Mouse (Mus musculus) limb, embryonic 11.5 days (tissue): ENCODE data around the gene Wdr6. TPM values are rescaled to one million over a fixed set of nuclear protein-coding genes. Genes with fewer than 3 reads are reported as not detected.

Experiments
- ATAC-seq: fragments of 200-750 bp; cut with Nextera tagmentation; 2 replicates; pipeline ENCODE4 v1.8.0; 2017; ENCODE audit warnings: low read depth; ENCODE audit not compliant: insufficient number of reproducible peaks, low FRiP score, low TSS enrichment
- DNase-seq: peaks from one replicate; pipeline ENCODE4 v3.0.0-alpha.2; 2015; ENCODE audit warnings: low spot score
- H3K27ac ChIP-seq: fragments of 300-500 bp; sonication (generic); replicated peaks from 2 replicates; pipeline ENCODE4 v1.5.1; 2014; ENCODE audit warnings: low read depth, mild to moderate bottlenecking, low read length
- H3K27me3 ChIP-seq: fragments of 300-500 bp; sonication (generic); 2 replicates; pipeline ENCODE4 v1.6.1; 2014; ENCODE audit warnings: mild to moderate bottlenecking, low read length, mixed read lengths; ENCODE audit not compliant: control insufficient read depth, insufficient read depth
- H3K36me3 ChIP-seq: fragments of 300-500 bp; sonication (generic); 2 replicates; pipeline ENCODE4 v1.6.1; 2014; ENCODE audit warnings: mild to moderate bottlenecking, low read length, moderate library complexity, mixed read lengths; ENCODE audit not compliant: control insufficient read depth, insufficient read depth
- H3K4me1 ChIP-seq: fragments of 300-500 bp; sonication (generic); 2 replicates; pipeline ENCODE4 v1.6.1; 2014; ENCODE audit warnings: low read length, mixed read lengths; ENCODE audit not compliant: control insufficient read depth, insufficient read depth
- H3K4me2 ChIP-seq: fragments of 300-500 bp; sonication (generic); 2 replicates; pipeline ENCODE4 v1.6.1; 2014; ENCODE audit warnings: low read depth, mild to moderate bottlenecking, moderate library complexity; ENCODE audit not compliant: severe bottlenecking
- H3K4me3 ChIP-seq: fragments of 300-500 bp; sonication (generic); 2 replicates; pipeline ENCODE4 v1.5.1; 2014; ENCODE audit warnings: low read depth, low read length
- H3K9ac ChIP-seq: fragments of 300-500 bp; sonication (generic); 2 replicates; pipeline ENCODE4 v1.6.1; 2014; ENCODE audit warnings: mild to moderate bottlenecking, low read length
- H3K9me3 ChIP-seq: fragments of 300-500 bp; sonication (generic); 2 replicates; pipeline ENCODE4 v1.6.1; 2016; ENCODE audit warnings: low read length; ENCODE audit not compliant: control insufficient read depth
- WGBS: fragments of 180-500 bp; shearing (Covaris S2); extraction: QIAGEN DNeasy Blood & Tissue Kit; methylation state at CpG from one replicate; pipeline ENCODE4 v1.1.7; 2014; 5-methylcytosine and 5-hydroxymethylcytosine counted together
- polyA plus RNA-seq: library from polyadenylated mRNA; unstranded; fragments of >200 nt; fragmentation: Nextera tagmentation; extraction: Ambion mirVana; gene quantifications from 2 replicates; pipeline ENCODE4 v1.2.1, GENCODE M21; 2014

The Wdr6 gene
- polyA plus RNA-seq, 1 experiment from 2014 or later = 152 TPM

DNA sequence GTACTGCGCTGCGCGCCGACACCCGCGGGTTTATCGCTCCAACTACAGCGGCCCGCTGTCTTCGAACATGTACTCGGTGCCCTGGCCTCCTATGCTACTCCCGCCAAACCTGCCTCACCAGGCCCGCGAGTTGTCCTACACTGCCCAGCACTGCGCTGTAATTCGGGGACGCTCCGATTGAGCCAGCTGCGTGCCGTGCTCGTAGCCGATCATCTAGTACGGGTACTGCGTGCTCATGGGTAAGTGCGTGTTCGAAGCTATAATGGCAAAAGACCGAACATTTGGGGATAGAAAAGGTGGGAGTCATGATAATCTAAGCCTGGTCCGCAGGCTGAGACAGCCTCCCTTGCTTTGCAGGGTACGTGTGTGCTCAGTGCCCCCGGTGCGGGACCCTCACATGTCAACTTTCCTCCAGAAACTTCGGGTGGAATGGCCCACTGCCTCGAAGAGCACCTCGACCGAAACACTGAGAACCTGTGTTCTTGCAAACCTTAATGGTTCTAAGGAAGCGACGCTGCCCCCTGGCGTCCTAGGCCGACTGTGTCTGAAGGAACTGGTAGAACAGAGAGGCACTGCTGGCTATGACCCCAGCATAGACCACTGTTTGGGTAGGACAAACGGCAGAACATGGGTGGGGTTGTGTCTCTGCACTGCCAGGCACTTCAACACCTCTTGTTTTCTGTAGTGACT lies 8.2 kb downstream of the Wdr6 start:
- no peaks in the 10 kb centered on the region for H3K27me3 ChIP-seq
- peak overlapping the region; percentile 61; the same call in 1 of the 2 replicates for H3K27ac ChIP-seq
- ATAC-seq = peak; percentile 14; the same call in 1 of the 2 replicates
- peak overlapping the region; percentile 97 for H3K4me2 ChIP-seq
- WGBS = 2% methylated on average over 40 of the region's 40 CpGs
- H3K9ac ChIP-seq = peak overlapping the region; percentile 60
- H3K36me3 ChIP-seq = peaks cover 20% of the 10 kb centered on the region
- DNase-seq = peak; percentile 88
- H3K4me3 ChIP-seq = peak overlapping the region; percentile 62
- no peaks in the 10 kb centered on the region for H3K9me3 ChIP-seq
- peaks cover 21% of the 10 kb centered on the region for H3K4me1 ChIP-seq

DNA sequence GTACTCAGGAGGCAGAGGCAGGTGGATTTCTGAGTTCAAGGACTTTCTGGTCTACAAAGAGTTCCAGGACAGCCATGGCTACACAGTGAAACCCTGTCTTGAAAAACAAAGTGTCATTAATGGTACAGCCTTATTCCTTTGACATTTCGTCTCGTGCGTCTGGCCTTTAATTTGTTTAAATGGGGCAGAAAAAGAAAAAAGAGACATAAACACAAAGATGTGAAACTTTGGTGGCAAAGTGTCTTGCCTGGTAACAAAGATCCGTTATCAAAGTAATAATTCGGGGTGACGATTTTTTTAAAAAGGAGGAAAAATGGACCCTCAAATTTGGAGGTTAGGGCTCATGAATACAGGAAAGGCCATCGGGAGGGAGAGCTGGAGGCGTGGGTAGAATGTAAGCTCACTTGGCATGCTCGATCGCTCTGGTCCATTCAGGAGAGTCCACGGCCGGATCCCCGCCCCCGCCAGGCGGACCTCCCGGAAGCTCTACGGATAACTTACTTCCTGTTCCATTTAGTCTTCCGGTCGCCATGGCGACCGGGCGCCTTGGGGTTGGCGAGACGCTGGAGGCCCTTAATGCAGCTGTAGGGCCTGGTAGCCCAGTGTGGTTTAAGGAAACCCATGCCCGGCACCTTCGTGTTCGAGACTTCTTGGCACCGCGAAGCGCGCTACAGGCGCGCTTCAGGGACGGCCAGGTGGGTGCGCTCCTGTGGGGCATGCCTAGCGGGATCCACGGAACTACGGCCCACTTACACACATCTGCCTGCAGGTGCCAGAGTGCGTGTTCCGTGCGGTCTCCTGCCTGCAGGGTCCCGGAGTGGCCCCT lies 8.9 kb downstream of the Wdr6 start, which contains the start of gene Dalrd3:
Gene Dalrd3, plus strand, starts transcription at position 506 of the 826 bp plus-strand sequence.
- DNase-seq (peak; percentile 95), ATAC-seq (peak; percentile 52)
- Histone ChIP-seq H3K4me2 (peak within 1 kb of the TSS; percentile 97), H3K36me3 (peaks cover 20% of the 10 kb centered on the region), H3K4me3 (peak within 1 kb of the TSS; percentile 62), H3K27me3 (no peaks in the 10 kb centered on the region), H3K27ac (peak within 1 kb of the TSS; percentile 61; the same call in 1 of the 2 replicates), H3K9ac (peak within 1 kb of the TSS; percentile 60), H3K9me3 (no peaks in the 10 kb centered on the region), H3K4me1 (peaks cover 21% of the 10 kb centered on the region)
- 8% methylated on average over 42 of the region's 42 CpGs for WGBS

DNA sequence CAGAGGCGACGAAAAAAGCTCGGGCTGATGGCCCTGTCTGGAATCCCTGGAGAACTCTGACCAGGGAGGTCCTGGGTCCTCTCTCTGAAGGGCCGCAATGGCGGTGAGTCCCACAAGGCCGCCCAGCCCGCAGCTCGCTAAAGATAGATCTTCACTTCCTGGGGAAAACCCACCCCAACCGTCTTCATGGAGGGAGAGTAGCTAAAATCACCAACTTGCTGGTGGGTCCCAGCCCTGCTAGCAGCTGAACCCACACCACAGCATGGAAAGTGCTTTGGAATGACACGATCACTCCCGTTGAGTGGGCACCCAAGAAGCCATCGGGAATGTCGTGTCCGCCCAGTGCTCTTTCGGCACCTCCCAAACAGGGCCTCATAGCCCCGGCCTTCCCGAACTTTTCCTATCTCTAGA lies 10.0 kb downstream of the Wdr6 start:
- Histone ChIP-seq H3K4me2 (peak overlapping the region; percentile 89), H3K9me3 (no peaks in the 10 kb centered on the region), H3K36me3 (peaks cover 25% of the 10 kb centered on the region), H3K4me3 (peak overlapping the region; percentile 76; the same call in 1 of the 2 replicates), H3K27me3 (no peaks in the 10 kb centered on the region), H3K27ac (no peak overlapping the region), H3K4me1 (peaks cover 17% of the 10 kb centered on the region), H3K9ac (no peak overlapping the region)
- DNase-seq (peak; percentile 22), ATAC-seq (no peak)
- 83% methylated on average over 17 of the region's 17 CpGs for WGBS

DNA sequence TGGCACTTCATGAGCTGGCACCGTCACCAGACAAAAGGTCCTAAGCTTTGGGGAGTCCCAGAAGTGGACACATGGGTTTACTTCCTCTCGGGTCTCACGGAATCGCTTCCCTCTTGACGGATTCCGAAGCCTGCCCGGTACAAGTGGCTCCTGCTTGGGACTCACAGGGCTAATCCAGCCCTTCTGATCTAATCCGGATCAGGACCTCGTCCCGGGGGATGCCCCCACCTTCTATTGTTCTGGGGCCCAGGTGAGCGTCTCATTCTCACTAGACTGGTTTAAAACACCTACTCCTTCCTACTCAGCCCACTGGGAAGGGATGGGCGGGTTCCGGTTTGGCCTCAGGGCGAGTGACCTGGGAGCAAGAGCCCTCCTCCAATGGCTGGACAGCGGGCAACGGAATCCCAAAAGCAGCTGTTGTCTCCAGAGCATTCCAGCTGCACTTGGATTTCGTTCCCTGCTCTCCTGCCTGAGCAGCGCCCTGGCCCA lies 10.6 kb downstream of the Wdr6 start:
- ATAC-seq (no peak), DNase-seq (no peak)
- Histone ChIP-seq H3K27me3 (no peaks in the 10 kb centered on the region), H3K4me1 (peaks cover 17% of the 10 kb centered on the region), H3K27ac (peak overlapping the region; percentile 66; the same call in 1 of the 2 replicates), H3K9ac (peak overlapping the region; percentile 70), H3K9me3 (no peaks in the 10 kb centered on the region), H3K36me3 (peaks cover 20% of the 10 kb centered on the region), H3K4me3 (peak overlapping the region; percentile 76), H3K4me2 (peak overlapping the region; percentile 89)
- 13% methylated on average over 18 of the region's 18 CpGs for WGBS

DNA sequence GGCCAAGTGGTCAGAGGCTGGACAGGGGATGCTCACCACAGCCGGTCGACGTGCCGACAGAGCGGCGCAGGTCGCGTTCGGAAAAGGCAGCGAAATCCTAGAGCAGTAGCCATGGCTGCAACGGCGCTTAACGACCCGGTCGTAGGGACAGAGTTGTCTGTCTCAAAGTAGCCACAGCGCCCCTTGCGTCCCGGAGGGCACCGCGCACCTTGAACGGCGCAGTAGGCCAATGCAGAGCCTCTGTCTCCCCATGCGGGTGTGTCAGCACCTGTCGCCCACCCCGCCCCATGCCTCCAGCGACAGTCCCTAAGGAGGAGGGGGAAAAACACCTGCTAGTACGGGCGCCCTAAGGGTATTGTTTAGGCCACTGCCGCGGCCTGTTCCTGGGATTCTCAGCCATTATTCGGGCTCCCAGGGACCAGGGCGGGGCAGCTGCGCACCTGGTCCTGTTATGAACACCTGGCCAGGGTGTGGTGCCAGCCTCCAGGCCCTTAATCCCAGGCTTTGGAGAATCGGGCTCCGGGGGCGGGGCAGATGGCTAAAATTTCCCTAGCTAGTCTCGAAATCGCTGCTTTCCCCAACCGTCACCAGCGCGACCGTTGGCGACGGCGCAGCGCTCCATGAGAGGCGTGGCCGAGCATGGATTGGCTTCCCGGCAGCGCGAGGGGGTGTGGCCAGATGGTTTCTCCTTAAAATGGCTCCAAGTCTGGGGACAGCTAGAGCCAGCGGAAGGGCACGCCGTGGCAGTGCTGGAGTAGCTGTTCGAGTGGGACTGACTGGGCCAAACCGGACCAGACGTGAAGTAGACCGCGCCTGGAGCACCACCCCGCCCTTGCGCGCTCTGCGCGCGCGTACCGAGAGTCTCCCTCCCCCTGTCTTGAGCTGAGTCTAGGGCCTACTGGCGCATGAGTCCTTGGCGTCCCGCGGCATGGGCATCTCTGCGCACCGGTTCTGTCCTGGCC lies 11.4 kb downstream of the Wdr6 start, which contains the start of gene Ndufaf3:
Gene Ndufaf3, minus strand, starts transcription at position 620 of the 962 bp plus-strand sequence.
- Histone ChIP-seq H3K4me1 (peaks cover 17% of the 10 kb centered on the region), H3K4me3 (peak within 1 kb of the TSS; percentile 76), H3K4me2 (peak within 1 kb of the TSS; percentile 89), H3K9me3 (no peaks in the 10 kb centered on the region), H3K27me3 (no peaks in the 10 kb centered on the region), H3K9ac (peak within 1 kb of the TSS; percentile 76), H3K36me3 (peaks cover 12% of the 10 kb centered on the region), H3K27ac (peak within 1 kb of the TSS; percentile 66)
- ATAC-seq (peak; percentile 80), DNase-seq (peak; percentile 97)
- WGBS = under 1% methylated on average over 73 of the region's 73 CpGs

DNA sequence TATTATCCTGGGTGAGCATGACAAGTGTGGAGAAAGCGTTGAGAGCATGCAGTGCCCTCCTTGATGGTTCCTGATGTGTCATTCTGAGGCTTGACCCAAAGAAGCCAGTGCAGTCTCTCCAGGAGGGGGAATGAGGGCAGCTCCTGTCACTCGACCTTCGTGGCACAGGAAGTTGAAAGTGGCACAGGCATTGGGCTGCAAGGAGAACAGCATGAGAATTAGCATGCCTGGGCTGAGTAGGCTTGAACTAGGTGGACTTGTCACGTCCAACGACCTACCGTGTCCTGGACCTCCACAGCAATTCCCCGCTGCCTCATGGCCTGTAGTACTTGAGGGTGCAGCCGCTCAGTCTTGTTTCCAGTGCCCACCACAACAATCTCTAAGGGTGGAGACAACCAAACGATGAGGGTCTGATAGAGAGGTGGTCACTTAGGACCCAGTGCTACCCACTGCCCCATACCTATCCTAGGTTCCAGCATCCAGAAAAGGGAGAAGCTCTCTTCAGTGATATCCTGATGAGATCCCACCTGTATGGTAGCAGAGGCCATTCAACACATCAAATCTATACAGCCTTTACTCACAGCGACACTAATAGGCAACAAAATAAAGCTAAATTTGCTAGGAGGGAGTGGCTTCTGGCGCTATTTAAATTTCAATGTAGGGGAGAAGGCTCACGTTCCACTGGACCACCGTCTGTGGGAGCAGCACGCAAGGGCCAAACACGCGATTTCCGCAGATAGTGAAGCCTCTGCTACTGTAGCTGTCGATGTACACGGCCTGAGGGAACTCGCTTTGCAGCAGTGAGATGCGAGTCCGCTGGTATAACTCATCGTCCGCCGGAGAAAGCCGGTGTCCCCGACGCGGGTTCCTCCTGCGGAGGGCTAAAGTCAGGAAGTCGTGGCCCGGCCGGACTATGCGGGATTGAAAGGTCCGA lies 12.4 kb downstream of the Wdr6 start:
- 13% methylated on average over 35 of the region's 35 CpGs for WGBS
- Histone ChIP-seq H3K9ac (peak overlapping the region; percentile 76), H3K27me3 (no peaks in the 10 kb centered on the region), H3K36me3 (peaks cover 7% of the 10 kb centered on the region), H3K4me2 (peak overlapping the region; percentile 89), H3K4me3 (peak overlapping the region; percentile 76), H3K27ac (peak overlapping the region; percentile 66; the same call in 1 of the 2 replicates), H3K9me3 (no peaks in the 10 kb centered on the region), H3K4me1 (peaks cover 24% of the 10 kb centered on the region)
- no peak for ATAC-seq
- DNase-seq = peak; percentile 24

DNA sequence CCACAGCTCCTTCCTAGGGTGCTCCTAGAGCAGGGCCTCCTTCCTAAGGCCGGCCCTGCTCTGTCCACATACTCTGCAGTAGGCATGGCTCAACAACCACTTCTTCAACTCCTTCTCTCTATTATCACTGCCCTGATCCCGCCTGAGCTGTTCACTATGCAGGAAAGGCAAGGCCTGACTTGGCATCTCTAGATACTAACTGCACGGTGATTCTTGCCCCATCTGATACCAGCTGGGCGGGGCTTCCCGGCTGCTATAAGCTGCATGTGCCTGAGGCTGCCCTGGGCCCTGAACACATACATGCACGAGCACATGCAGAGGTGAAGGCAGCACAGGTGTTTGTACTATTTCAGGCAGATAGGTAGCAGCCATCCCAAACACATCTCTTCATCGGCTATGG lies 14.4 kb downstream of the Wdr6 start:
- peaks cover 9% of the 10 kb centered on the region for H3K36me3 ChIP-seq
- no peak for DNase-seq
- no peak for ATAC-seq
- H3K4me1 ChIP-seq = peaks cover 18% of the 10 kb centered on the region
- H3K9me3 ChIP-seq = no peaks in the 10 kb centered on the region
- no peak overlapping the region for H3K27ac ChIP-seq
- no peak overlapping the region for H3K4me3 ChIP-seq
- WGBS = 88% methylated on average over 7 of the region's 7 CpGs
- no peaks in the 10 kb centered on the region for H3K27me3 ChIP-seq
- H3K9ac ChIP-seq = no peak overlapping the region
- no peak overlapping the region for H3K4me2 ChIP-seq
